Mouse (Mus musculus): ENCODE measurements around the gene Samd4. TPM values are rescaled to one million over a fixed set of nuclear protein-coding genes. Genes with fewer than 3 reads are reported as not detected.

The Samd4 gene
- total and polyA plus RNA-seq, 2 experiments from 2014 or later = 5.1 to 16.0 TPM

- H3K27me3 ChIP-seq (ENCODE audit: insufficient read depth, low read length) = no peaks in the 10 kb centered on the region
- no peak overlapping the region for H3K4me2 ChIP-seq (ENCODE audit: low read depth, low read length, poor library complexity, severe bottlenecking)
- WGBS = 62% methylated on average over 11 of the region's 11 CpGs
- H3K9ac ChIP-seq (replicated peaks; ENCODE audit: low read length, poor library complexity, severe bottlenecking) = no peak overlapping the region
- TF ChIP-seq CTCF (IDR thresholded peaks at IDR 0.05) = no peak
- H3K36me3 ChIP-seq (ENCODE audit: insufficient read depth, low read length) = no peaks in the 10 kb centered on the region
- DNase-seq (ENCODE audit: low spot score) (no peak), ATAC-seq (ENCODE audit: low FRiP score) (no peak)
- H3K4me3 ChIP-seq (ENCODE audit: low read depth, low read length) = no peak overlapping the region
- no peaks in the 10 kb centered on the region for H3K9me3 ChIP-seq (ENCODE audit: low read length)
- H3K4me1 ChIP-seq (ENCODE audit: insufficient read depth, low read length) = no peaks in the 10 kb centered on the region
- H3K27ac ChIP-seq (ENCODE audit: low read depth, low read length) = no peak overlapping the region
These were observed 68.1 kb downstream of the Samd4 start for GRCm38 (mm10) chr14:46950527-46951384.

- no peaks in the 10 kb centered on the region for H3K27me3 ChIP-seq (ENCODE audit: insufficient read depth, low read length)
- H3K9ac ChIP-seq (replicated peaks; ENCODE audit: low read length, poor library complexity, severe bottlenecking) = no peak overlapping the region
- no peak overlapping the region for H3K4me3 ChIP-seq (ENCODE audit: low read depth, low read length)
- TF ChIP-seq CTCF (IDR thresholded peaks at IDR 0.05) = no peak
- H3K4me2 ChIP-seq (ENCODE audit: low read depth, low read length, poor library complexity, severe bottlenecking) = no peak overlapping the region
- no peak for DNase-seq (ENCODE audit: low spot score)
- H3K9me3 ChIP-seq (ENCODE audit: low read length) = no peaks in the 10 kb centered on the region
- H3K36me3 ChIP-seq (ENCODE audit: insufficient read depth, low read length) = no peaks in the 10 kb centered on the region
- WGBS = 93% methylated on average over 2 of the region's 2 CpGs
- no peak for ATAC-seq (ENCODE audit: low FRiP score)
- H3K4me1 ChIP-seq (ENCODE audit: insufficient read depth, low read length) = no peaks in the 10 kb centered on the region
- H3K27ac ChIP-seq (ENCODE audit: low read depth, low read length) = no peak overlapping the region
These were observed 69.6 kb downstream of the Samd4 start for GRCm38 (mm10) chr14:46952264-46952663.

- no peaks in the 10 kb centered on the region for H3K27me3 ChIP-seq (ENCODE audit: insufficient read depth, low read length)
- ATAC-seq (ENCODE audit: low FRiP score) (no peak), DNase-seq (ENCODE audit: low spot score) (no peak)
- no peak overlapping the region for H3K4me2 ChIP-seq (ENCODE audit: low read depth, low read length, poor library complexity, severe bottlenecking)
- no peak for TF ChIP-seq CTCF (IDR thresholded peaks at IDR 0.05)
- no peaks in the 10 kb centered on the region for H3K4me1 ChIP-seq (ENCODE audit: insufficient read depth, low read length)
- 49% methylated on average over 2 of the region's 2 CpGs for WGBS
- no peaks in the 10 kb centered on the region for H3K36me3 ChIP-seq (ENCODE audit: insufficient read depth, low read length)
- H3K9ac ChIP-seq (replicated peaks; ENCODE audit: low read length, poor library complexity, severe bottlenecking) = no peak overlapping the region
- no peak overlapping the region for H3K4me3 ChIP-seq (ENCODE audit: low read depth, low read length)
- no peak overlapping the region for H3K27ac ChIP-seq (ENCODE audit: low read depth, low read length)
- H3K9me3 ChIP-seq (ENCODE audit: low read length) = no peaks in the 10 kb centered on the region
These were observed 72.5 kb downstream of the Samd4 start for GRCm38 (mm10) chr14:46955109-46955508.

GRCm38 (mm10) chr14:46955574-46956043, 73.0 kb downstream of the Samd4 start:
- Histone ChIP-seq H3K27ac (ENCODE audit: low read depth, low read length) (no peak overlapping the region), H3K9ac (replicated peaks; ENCODE audit: low read length, poor library complexity, severe bottlenecking) (no peak overlapping the region), H3K4me1 (ENCODE audit: insufficient read depth, low read length) (no peaks in the 10 kb centered on the region), H3K36me3 (ENCODE audit: insufficient read depth, low read length) (no peaks in the 10 kb centered on the region), H3K4me3 (ENCODE audit: low read depth, low read length) (no peak overlapping the region), H3K4me2 (ENCODE audit: low read depth, low read length, poor library complexity, severe bottlenecking) (no peak overlapping the region), H3K27me3 (ENCODE audit: insufficient read depth, low read length) (no peaks in the 10 kb centered on the region), H3K9me3 (ENCODE audit: low read length) (no peaks in the 10 kb centered on the region)
- DNase-seq (ENCODE audit: low spot score) (no peak), ATAC-seq (ENCODE audit: low FRiP score) (no peak)
- 39% methylated on average over 9 of the region's 9 CpGs for WGBS
- TF ChIP-seq CTCF (IDR thresholded peaks at IDR 0.05) = 0 out of 2 replicates have a peak, but pooled peaks have one; percentile 16

- Histone ChIP-seq H3K27me3 (ENCODE audit: insufficient read depth, low read length) (no peaks in the 10 kb centered on the region), H3K27ac (ENCODE audit: low read depth, low read length) (no peak overlapping the region), H3K9ac (replicated peaks; ENCODE audit: low read length, poor library complexity, severe bottlenecking) (no peak overlapping the region), H3K36me3 (ENCODE audit: insufficient read depth, low read length) (no peaks in the 10 kb centered on the region), H3K4me2 (ENCODE audit: low read depth, low read length, poor library complexity, severe bottlenecking) (no peak overlapping the region), H3K4me3 (ENCODE audit: low read depth, low read length) (no peak overlapping the region), H3K9me3 (ENCODE audit: low read length) (no peaks in the 10 kb centered on the region), H3K4me1 (ENCODE audit: insufficient read depth, low read length) (no peaks in the 10 kb centered on the region)
- 40% methylated on average over 7 of the region's 7 CpGs for WGBS
- TF ChIP-seq CTCF (IDR thresholded peaks at IDR 0.05) = no peak
- DNase-seq (ENCODE audit: low spot score) (no peak), ATAC-seq (ENCODE audit: low FRiP score) (no peak)
These were observed 73.5 kb downstream of the Samd4 start for GRCm38 (mm10) chr14:46956121-46956520.

- Histone ChIP-seq H3K4me1 (ENCODE audit: insufficient read depth, low read length) (no peaks in the 10 kb centered on the region), H3K27ac (ENCODE audit: low read depth, low read length) (no peak overlapping the region), H3K27me3 (ENCODE audit: insufficient read depth, low read length) (no peaks in the 10 kb centered on the region), H3K9ac (replicated peaks; ENCODE audit: low read length, poor library complexity, severe bottlenecking) (no peak overlapping the region), H3K36me3 (ENCODE audit: insufficient read depth, low read length) (no peaks in the 10 kb centered on the region), H3K9me3 (ENCODE audit: low read length) (no peaks in the 10 kb centered on the region), H3K4me3 (ENCODE audit: low read depth, low read length) (no peak overlapping the region), H3K4me2 (ENCODE audit: low read depth, low read length, poor library complexity, severe bottlenecking) (no peak overlapping the region)
- no peak for DNase-seq (ENCODE audit: low spot score)
- no peak for ATAC-seq (ENCODE audit: low FRiP score)
- whole genome bisulfite sequencing = 73% methylated on average over 7 of the region's 7 CpGs
- TF ChIP-seq CTCF (IDR thresholded peaks at IDR 0.05) = no peak
These were observed 76.6 kb downstream of the Samd4 start for GRCm38 (mm10) chr14:46959166-46959721.

Data from midbrain, postnatal 0 days (tissue).